Mouse (Mus musculus) Muller cell, postnatal 12 days (primary cell): ENCODE data around the gene Adh1.

Source experiments
- DNase-seq: peaks from one replicate; pipeline ENCODE4 v3.0.0-alpha.2; 2015; ENCODE audit errors: inconsistent ontology term

The Adh1 gene

DNA sequence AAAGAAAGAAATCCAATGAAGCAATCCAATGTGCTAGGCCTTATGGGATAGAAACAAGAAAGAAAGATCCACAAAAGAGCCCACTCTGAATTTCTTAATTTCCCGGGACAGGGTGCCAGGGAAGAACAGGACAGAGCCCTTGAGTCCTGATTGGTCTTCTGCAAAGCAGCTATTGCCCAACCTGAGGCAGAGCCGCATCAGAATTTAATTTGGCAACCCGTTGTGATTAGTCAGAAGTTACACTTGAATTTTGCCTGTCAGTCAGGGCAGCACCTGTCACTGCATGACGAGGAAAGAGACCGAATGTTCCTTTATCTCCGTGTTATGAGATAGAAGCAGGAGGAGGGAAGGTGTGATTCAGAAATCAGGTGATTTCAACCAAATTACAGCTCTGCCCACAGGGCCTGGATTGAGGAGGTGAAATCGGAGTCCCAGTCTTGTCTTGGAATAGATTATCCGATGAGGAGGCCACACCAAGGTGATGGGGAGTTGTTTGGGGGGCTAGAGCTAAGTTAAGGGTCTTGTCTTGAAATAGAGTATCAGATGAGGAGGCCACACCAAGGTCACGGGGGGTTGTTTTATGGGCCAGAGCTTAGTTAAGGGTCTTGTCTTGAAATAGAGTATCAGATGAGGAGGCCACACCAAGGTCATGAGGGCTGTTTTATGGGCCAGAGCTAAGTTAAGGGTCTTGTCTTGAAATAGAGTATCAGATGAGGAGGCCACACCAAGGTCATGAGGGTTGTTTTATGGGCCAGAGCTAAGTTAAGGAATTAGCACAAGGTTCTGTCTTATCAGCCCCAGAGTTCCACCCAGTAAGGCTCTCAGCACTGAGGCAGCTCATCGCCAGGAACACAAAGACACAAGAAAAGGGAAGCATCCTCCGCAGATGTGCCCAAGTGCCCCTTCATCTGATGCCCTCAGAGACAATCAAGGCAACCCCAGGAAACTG is at the start of gene Adh1:
TSS of gene Adh1 (plus strand) at position 271 of the 949 bp plus-strand sequence.
- no peak for DNase-seq

DNA sequence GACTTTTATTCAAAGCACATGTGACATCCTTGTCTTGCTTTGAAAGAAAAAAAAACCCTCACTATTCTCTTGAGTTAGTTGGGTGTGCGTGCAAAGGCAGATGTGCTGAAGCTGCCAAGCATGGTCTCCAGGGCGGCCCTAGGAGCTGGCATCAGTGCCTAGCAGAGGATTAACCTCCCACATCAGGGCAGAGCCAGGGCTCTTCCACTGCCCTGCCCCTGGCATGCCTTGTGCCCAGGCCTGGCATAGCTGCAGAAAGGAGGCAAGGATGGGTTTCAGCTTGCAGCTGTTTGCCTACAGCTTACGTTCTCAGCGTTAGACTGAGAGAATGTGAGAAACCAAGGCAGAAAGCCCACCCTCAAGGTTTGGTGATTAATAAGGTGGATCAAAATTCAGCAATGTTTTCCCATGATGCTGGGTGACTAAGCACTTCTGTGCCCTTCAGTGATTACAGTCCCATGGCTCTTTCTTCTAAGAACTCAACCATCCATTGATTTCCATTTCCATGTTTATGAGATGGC is 48.3 kb upstream of the Adh1 start:
- DNase-seq, result no peak

DNA sequence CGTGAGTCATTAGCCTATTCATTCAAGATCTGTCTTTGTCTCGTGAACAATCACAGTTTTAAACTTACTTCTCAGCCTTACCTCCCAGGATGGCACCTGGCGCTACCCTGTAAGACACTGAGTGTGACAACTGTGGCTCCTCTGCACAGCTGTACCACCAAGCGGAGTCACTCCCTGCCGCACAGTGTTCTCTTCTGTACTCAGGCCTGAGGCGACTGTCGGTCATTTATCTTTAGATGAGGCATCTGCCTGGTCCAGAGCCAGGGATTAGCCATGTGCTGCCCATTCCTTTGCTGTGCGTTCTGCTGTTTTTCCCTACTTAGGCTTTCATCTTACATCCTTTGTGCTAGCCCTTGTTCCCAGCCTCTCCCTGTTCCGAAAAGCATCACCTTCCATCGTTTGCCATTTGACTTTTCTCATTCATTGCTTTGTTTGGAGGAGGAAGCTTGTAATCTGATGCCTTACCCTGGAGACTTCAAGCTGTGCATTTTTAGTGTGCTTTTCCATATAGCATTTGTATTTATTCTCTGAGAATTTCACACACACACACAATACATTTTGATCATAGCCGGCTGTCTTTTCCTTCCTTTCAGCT is 45.3 kb upstream of the Adh1 start:
- no peak for DNase-seq

DNA sequence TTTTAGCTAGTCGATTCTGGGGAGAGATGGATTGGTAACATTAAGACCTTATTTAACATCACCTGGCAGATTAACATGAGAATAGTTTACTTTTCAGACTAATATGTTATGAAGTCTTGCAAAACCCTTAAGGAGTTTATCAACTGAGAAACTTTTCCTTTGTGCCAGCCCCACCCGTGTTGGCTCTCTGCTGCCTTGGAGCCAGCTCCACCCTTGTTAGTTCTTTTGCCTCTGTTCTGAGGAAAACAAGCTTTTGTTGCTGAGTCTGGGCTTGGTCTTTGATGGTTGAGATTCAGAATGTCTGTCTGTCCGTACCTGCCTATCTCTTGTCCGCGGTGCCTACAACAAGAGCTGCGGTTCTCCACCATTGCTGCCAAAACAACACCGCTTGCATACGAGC is 44.7 kb upstream of the Adh1 start:
- no peak for DNase-seq

DNA sequence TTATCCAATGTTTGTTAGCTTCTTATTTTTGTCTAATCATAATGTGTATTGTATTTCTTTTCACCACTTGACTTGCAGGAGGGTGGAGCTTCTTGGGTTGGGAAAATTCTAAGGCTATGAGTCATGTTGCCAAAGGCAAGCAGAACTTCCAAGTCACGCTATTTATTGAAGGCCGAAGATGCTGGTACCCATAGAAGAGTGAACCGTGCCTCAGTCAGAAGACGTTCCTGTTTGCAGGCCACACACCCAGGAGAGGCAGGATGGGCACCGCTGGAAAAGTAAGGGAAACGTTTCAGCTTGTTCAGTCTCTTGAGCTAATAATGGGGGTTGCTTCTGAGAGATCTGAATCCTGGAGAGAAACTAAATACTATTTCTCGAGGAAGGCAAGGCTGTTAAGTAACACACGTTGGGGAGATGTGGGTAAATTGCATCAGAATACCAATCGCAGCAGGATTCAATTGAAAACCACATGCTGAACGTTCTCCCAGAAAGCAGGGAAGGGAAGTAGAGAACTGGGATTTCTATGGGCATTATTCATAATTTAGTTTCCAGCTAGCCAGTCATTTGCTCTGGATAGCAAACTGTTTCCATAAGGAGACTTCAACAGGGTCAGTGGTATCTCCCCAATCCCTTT is 43.0 kb upstream of the Adh1 start, which contains the start of gene Adh7:
TSS of gene Adh7 (plus strand) at position 130 of the 634 bp plus-strand sequence.
- no peak for DNase-seq

DNA sequence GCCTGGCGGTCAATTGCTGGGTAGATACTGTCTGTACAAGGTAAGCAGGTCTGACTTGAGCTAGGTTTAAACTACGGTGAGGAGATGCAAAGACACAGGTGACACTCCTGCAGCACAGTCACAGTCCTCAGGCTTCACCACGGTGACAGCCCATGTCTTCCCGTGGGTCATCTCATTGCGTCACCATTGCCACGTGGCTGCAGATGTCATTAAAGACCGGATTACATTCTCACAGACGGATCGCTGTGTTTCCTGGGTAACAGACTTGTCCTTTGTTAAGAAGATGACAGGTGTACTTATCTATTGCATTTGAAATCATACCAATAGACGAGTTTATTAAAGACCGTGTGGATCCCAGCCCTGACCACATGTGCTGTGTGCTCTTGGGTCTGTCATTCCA is 39.7 kb upstream of the Adh1 start:
- no peak for DNase-seq

DNA sequence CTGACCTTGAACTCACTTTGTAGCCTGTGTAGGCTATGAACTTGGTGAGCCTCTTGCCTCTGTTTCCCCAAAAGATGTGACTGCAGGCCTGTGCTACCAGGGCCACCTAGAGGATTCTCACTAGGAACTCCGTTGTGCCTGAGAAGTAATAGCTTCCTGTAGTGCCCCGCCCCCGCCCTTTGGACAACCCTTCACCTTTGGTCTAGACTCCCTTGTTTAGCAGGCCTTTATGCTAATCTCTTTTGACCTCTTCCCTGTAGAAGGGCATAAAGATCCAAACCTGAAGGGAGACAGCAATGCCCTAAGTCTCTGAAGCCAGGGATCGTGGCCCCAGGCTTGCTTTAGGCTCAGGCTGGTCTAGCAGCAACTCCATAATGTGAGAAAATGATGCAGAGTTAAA is 38.3 kb upstream of the Adh1 start:
- no peak for DNase-seq

DNA sequence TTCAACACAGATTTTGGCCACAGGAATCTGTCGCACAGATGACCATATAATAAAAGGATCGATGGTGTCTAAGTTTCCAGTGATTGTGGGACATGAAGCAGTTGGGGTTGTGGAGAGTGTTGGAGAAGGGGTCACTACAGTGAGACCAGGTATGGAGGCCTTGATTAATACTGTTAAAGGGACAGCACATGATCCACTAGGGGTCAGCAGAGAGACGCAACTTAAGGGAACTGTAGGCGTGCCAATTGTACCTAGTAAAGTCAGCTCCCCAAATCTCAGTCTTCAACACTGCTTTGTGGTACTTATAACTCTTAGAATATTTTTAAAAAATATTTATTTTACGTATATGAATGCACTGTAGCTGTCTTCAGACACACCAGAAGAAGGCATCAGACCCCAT is 37.8 kb upstream of the Adh1 start:
- no peak for DNase-seq

DNA sequence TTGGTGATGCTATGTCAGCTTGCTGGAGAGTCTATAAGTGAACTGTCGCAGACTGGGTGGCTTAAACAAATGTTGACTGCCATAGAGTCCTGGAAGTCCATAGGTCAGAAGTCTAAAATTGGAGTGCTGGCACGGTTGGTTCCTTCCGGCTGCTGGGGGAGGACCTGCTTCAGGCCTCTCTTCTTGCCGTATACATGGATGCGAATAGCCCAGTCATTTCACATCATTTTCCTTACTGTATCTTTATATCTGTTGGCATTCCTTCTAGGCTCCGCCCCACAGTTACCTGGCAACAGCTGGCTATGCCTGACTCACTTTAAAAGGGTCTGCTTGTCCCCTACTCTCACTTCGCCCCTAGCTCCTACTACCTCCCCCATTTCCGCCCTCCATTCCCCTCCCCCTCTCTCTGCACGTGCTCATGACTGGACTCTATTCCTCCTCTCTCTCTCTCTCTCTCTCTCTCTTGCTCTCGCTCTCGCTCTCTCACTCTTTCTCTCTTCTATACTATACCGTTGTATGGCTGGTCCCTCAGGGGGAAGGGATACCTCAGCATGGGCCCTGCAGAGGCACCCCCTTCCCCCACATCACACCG is 36.3 kb upstream of the Adh1 start:
- DNase-seq, result no peak

DNA sequence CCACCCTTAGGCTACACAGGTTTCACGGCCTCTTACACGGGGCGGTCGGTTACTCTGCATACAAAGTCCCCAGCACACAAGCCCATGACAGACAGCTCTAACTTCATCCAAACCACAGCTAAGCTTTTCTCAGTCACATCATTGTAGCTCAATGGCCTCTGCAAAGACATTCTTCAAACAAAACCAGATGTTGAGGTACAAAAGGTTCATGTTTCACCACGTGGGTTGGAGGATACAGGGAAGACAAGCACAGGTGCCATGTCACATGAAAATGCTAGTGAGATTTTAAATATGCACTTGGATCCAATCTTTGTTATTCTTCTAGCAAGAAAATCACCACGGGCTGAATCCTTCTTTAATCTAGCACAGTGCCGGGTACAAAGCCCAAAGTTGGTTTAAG is 35.5 kb upstream of the Adh1 start:
- DNase-seq, result no peak

DNA sequence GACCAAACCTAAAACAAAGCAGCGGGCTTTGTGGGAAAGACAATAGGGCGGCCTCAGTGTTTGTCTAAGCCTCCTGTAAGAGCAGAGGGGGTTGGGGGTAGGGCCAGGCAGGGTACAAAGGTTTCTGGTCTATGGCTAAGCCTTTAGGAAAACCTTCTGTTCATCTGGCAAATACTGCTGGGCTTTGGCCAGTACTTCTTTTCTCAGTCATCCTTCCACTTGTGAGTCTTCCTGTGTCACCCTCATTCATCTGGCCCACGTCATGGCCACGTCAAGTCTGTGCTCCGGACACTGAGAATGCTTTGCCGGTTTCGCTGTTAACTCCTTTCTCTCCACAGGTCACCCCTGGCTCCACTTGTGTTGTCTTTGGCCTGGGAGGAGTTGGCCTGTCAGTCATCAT is 34.9 kb upstream of the Adh1 start:
- DNase-seq, result no peak

DNA sequence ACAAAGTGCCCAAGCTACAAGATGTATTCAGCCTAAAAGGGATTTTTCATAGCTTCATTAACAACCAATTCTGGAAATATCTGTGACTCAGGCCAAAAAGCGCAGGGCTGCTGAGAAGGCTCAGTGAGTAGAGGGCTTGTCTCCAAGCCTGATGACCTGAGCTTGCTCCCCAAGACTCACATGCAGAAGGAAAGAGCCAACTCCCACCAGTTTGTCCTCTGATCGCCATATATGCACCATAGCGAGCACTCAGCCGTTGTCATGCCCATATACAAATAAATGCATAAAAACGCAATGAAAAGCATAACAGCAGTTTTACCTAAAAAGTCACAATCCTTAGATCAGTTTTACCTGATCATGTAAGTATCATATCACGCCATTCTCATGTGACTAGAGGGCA is 34.3 kb upstream of the Adh1 start:
- DNase-seq, result no peak

DNA sequence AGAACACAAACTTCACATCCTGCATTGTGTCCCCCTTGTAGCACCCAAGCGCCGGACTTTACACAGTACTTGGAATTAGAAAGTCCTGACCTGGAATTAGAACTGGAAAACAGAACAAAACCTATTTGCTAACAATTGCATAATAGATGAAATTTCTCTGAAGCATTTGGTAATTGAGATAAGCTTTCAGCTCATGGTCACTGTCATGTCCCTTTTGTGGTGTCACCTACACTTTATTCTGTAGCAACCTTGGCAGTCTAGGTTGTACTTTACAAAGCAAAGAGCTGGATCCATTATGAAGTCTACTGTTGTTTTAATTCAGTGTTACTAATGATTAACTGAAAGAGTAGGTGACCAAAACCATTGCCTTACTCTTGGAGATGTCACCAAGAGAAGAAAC is 33.7 kb upstream of the Adh1 start:
- DNase-seq, result no peak

DNA sequence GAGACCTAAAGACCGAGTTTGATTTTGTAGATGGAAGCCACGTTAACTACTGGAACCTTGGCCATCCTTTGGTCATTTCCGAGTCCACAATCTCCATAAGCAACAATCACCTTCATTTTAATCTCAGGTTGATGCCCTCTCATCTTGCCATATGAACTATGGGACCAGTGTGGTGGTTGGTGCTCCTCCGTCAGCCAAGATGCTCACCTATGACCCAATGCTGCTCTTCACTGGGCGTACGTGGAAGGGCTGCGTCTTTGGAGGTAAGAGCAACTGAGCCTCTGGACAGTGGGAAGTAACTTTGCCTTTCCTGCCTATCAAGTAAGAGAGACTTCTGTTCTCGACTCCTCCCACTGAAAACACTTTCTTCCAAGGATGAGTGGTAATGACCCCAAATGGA is 33.0 kb upstream of the Adh1 start:
- no peak for DNase-seq

DNA sequence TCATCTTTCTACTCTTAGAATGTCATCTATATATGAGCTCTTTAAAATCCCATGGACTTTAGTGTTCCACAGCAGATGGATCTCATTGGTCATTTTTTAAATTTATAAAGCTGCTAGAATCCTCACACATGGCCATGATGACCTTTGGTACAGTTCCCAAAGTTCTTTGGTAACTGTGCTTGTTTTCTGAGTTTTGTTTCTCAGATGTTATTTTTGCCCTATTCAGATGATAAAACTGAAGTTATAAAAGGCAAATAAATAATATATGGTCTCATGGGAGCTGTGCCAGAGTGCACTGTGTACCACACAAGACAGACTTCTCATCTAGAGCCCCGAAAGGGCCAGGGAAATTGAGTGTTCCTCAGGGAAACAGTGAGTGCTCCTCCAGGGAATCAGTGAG is 31.3 kb upstream of the Adh1 start:
- no peak for DNase-seq

DNA sequence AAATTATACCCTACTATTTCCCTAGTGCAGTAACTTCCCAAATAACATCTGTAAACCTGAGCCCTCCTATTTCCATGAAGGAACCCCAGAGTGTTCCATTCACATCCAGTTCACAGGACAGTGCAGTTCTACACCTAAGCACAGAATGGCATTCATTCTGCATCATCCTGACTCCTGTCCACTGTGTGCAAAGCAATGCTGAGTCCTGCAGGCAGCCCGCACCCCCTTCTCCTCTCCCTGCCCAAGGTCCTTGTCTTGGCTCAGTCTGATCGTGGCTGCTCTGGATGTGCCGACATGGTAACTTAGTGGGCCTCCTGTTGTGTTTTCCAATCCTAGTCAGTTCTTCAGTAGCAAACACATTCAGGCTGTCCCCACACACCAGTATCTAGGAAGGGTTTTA is 30.5 kb upstream of the Adh1 start:
- no peak for DNase-seq

DNA sequence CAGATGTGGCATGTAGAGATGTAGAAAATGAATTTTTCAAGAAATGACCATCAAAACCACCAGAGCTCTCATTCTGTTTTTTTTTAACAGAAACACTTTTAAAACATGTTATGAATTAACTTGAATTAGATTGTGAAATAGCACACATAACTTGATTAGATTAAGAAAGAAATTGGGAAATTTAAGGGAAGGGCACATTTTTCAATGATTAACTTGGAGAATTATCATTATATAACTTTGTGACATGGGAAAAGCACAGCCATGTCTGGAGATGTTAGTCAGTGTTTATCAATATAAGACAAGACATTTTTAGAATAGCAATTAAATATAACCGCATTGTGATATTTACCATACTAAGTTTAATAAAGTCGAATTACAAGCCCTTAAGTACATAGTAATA is 29.3 kb upstream of the Adh1 start:
- DNase-seq, result no peak

DNA sequence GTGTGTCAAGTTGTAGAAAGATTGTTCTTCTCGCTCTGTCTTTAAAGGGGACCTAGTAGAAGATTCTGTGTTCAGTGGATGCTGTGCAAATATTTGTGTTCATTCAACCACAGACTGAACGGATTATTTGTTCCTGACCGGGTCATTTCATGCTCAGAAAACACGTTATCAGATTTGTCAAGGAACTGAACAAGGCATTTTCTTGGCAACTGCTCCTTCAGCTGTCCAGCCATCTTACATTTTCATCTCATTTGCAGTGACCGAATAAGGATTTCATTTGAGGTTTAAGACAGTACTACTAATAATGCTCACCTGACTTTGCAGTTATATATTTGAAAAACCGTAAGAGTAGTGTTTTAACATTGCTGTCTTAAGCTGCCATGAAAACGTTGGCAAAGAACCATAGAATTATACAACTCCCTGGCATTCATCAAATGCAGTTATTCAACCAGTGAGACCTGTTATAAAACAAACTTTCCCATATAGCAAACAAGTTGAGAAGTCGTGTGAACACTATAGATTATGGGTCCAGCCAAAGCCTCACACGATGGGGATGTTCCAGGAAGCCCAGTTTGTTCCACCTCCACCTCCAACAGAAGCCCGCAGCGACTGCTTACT is 24.1 kb upstream of the Adh1 start:
- DNase-seq, result peak; percentile 20

DNA sequence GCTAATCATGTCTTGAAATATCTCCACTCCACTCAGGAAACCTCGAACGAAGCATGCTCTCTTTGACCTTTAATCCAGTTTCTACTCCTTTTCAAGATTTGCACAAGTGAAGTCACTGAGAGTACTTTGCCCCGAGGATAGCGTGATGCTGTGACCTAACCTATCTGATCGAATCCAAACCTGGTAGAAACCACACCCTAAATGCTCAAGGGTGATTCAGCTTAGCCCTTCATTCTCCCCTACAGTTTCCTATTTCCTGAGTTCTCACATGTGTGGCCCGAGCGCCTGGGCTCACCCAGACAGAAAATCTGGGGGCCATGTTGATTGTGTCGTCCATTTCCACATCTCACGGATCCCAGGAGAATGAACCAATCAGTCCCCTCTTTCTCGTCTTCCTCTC is 22.7 kb upstream of the Adh1 start:
- DNase-seq, result no peak

DNA sequence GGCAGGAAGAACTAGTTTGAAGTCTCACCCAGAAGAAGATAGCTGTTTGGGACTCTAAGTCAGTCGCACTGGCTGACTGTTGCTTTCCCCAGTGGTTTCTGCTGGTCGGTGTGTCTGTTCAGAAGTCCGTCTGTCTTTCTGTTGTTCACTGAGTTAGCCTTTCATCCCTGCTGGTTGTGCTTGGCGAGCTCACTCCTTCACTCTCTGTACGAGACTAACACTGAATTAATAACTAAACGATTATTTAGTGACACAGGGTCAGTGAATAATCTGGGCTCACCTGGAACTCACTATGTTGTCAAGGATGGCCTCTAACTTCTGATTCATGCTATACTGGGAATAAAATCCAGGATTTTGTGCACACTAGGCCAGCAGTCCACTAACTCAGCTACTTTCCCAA is 21.3 kb upstream of the Adh1 start:
- no peak for DNase-seq

DNA sequence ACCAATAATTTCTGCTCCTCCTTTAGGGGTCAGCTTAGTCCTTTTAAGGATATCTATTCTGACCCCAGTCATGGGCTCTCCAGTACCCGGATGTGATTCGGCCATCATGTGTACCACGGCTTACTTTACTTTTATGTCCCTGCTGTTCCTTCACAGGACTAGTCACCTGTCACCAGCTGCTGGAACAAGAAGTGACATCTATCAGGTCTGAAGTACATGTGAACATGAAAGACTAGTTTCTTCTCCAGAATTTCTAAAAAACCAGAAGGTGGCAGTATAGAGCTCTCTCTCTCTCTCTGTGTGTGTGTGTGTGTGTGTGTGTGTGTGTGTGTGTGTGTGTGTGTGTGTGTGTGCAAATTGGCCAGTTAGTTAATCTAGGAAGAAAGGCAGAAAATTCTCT is 20.4 kb upstream of the Adh1 start:
- DNase-seq, result no peak

DNA sequence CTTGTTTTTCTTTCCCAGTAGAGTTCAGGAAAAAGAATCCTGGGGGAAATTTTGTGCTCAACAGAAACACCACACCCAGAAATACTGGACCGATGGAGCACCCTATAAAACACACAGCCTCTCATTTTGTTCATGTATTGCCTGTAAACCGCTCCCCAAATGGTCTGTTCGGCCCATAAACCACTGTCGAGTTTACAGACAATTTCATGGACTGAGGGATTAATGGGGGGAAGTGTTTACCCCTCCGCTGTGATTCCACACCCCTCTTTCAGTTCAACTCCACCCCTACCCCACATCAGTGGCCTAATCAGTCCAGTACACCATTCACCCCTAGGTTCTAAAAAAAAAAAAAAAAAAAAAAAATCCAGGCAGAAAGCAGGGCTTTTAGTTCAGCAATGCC is 19.8 kb upstream of the Adh1 start:
- DNase-seq, result no peak
